Mouse (Mus musculus) liver, embryonic 13.5 days (tissue): ENCODE data around the gene S100a10. TPM values are rescaled to one million over a fixed set of nuclear protein-coding genes. Genes with fewer than 3 reads are reported as not detected.

Experiments used
- ATAC-seq: fragments of 200-750 bp; cut with Nextera tagmentation; 2 replicates; pipeline ENCODE4 v1.8.0; 2017; ENCODE audit warnings: low read depth, mild to moderate bottlenecking, moderate number of reproducible peaks, moderate library complexity
- DNase-seq: peaks from one replicate; pipeline ENCODE4 v3.0.0; 2022
- H3K27ac ChIP-seq: fragments of 300-500 bp; sonication (generic); 2 replicates; pipeline ENCODE4 v1.5.1; 2015; ENCODE audit warnings: moderate library complexity, mild to moderate bottlenecking, inconsistent platforms
- H3K27me3 ChIP-seq: fragments of 300-500 bp; sonication (generic); 2 replicates; pipeline ENCODE4 v1.6.1; 2015; ENCODE audit warnings: mild to moderate bottlenecking, inconsistent platforms
- H3K36me3 ChIP-seq: fragments of 300-500 bp; sonication (generic); 2 replicates; pipeline ENCODE4 v1.6.1; 2015; ENCODE audit warnings: mild to moderate bottlenecking, inconsistent platforms
- H3K4me1 ChIP-seq: fragments of 300-500 bp; sonication (generic); replicated peaks from 2 replicates; pipeline ENCODE4 v1.6.1; 2015; ENCODE audit warnings: inconsistent platforms
- H3K4me2 ChIP-seq: fragments of 300-500 bp; sonication (generic); 2 replicates; pipeline ENCODE4 v1.6.1; 2015; ENCODE audit warnings: inconsistent platforms, mild to moderate bottlenecking, moderate library complexity
- H3K4me3 ChIP-seq: fragments of 300-500 bp; sonication (generic); replicated peaks from 2 replicates; pipeline ENCODE4 v1.5.1; 2015; ENCODE audit warnings: mild to moderate bottlenecking, inconsistent platforms
- H3K9ac ChIP-seq: fragments of 300-500 bp; sonication (generic); 2 replicates; pipeline ENCODE4 v1.6.1; 2015; ENCODE audit warnings: mild to moderate bottlenecking, inconsistent platforms
- H3K9me3 ChIP-seq: fragments of 300-500 bp; sonication (generic); replicated peaks from 2 replicates; pipeline ENCODE4 v1.6.1; 2016; ENCODE audit warnings: inconsistent platforms
- WGBS: fragments of 180-500 bp; shearing (Covaris S2); methylation state at CpG from one replicate; pipeline ENCODE4 v1.1.7; 2015; ENCODE audit not compliant: insufficient replicate concordance; 5-methylcytosine and 5-hydroxymethylcytosine counted together
- polyA plus RNA-seq: library from polyadenylated mRNA; unstranded; fragments of >200 nt; fragmentation: Nextera tagmentation; extraction: Ambion mirVana; gene quantifications from 2 replicates; pipeline ENCODE4 v1.2.1, GENCODE M21; 2015

S100a10 gene
- polyA plus RNA-seq, 1 experiment from 2014 or later, result 69.5 TPM

DNA sequence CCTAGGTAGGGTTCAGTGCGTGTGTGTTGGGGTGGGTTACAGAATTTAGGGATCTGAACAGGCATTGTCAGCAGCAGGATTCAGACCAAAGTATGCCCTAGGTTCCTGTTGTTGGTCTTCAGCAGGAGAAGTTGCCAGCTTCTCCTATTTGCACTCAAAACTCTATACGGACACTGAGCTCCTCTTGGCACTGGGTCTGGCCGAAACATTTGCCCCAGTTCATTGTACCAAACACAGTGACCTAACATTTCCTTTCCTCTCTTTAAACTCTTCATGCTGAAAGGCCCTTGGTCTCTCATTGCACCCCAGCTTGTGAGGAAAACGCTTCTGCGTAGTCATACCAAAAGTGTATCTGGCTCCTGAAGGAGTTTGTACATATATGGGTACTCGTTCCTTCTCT, 5.1 kb downstream of the S100a10 start:
- Histone ChIP-seq H3K4me3 (no peak overlapping the region), H3K9ac (no peak overlapping the region), H3K36me3 (0 out of 2 replicates have a peak, but pooled peaks cover 3% of the 10 kb centered on the region), H3K4me1 (peaks cover 17% of the 10 kb centered on the region), H3K27ac (no peak overlapping the region), H3K27me3 (no peaks in the 10 kb centered on the region), H3K9me3 (no peaks in the 10 kb centered on the region), H3K4me2 (no peak overlapping the region)
- no peak for DNase-seq
- ATAC-seq, result no peak
- WGBS, result 71% methylated on average over 6 of the region's 6 CpGs

DNA sequence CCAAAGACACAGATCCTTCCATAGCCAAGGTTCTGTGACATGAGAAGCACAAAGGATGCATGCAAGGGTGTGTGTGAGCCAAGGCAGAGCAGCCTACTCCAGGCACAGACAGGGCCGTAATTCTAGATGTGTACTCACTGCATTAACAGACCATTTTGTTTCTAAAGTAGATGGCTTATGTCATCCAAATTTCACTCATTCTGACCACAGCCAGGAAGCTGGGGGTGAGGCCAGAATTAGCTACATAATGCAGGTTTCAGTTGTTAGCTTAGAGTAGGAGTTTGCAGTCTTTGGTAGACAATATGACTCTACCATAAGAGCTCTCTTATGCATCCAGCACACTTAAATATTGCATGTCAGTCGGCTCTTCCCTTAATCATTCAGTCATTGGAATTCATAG, 7.5 kb downstream of the S100a10 start:
- Histone ChIP-seq H3K27ac (no peak overlapping the region), H3K27me3 (no peaks in the 10 kb centered on the region), H3K9ac (no peak overlapping the region), H3K36me3 (0 out of 2 replicates have a peak, but pooled peaks cover 3% of the 10 kb centered on the region), H3K4me3 (no peak overlapping the region), H3K4me2 (no peak overlapping the region), H3K4me1 (no peaks in the 10 kb centered on the region), H3K9me3 (no peaks in the 10 kb centered on the region)
- ATAC-seq, result no peak
- DNase-seq, result no peak
- WGBS, result 67% methylated on average over 2 of the region's 2 CpGs

DNA sequence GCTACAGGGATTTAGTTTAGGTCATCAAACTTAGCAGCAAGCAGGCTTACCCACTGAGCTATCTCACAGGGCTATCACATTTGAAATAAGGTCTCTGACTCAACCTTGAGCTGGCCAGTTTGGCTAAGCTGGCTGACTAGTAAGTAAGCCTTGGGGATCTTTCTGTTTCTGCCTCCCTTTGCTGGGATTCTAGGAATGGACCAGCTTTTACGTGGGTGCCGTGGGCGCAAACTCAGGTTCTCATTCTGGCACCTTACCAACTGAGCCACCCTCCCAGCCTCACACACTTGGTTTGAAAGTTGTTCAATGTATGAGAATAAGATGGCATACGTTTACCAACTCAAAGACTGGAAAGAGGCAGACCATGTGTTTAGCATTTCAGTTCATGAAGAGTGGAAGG, 8.3 kb downstream of the S100a10 start:
- H3K27me3 ChIP-seq, result no peaks in the 10 kb centered on the region
- H3K4me2 ChIP-seq, result no peak overlapping the region
- WGBS, result 80% methylated on average over 4 of the region's 4 CpGs
- DNase-seq (no peak), ATAC-seq (no peak)
- H3K9ac ChIP-seq, result no peak overlapping the region
- no peaks in the 10 kb centered on the region for H3K4me1 ChIP-seq
- H3K4me3 ChIP-seq, result no peak overlapping the region
- 0 out of 2 replicates have a peak, but pooled peaks cover 3% of the 10 kb centered on the region for H3K36me3 ChIP-seq
- H3K9me3 ChIP-seq, result no peaks in the 10 kb centered on the region
- no peak overlapping the region for H3K27ac ChIP-seq

DNA sequence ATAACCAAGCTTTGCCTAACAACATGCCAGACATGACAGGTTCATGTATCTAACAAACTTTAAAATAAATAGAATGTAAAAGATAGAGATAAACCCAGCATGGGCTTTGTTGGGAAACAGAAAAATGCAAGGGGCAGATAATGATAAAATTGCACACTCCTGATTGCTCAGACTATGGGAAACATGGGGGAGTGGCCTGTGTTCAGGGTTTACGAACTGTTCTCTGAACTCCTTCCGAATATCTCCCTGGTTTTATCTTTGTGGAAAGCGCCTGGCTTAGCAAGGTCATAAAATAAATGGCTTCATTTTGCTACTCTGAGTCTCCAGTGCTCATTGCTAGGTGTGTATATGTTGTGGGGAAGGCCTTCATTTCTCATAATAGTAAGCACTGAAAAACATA, 12.0 kb downstream of the S100a10 start:
- Histone ChIP-seq H3K27ac (no peak overlapping the region), H3K36me3 (0 out of 2 replicates have a peak, but pooled peaks cover 3% of the 10 kb centered on the region), H3K4me1 (no peaks in the 10 kb centered on the region), H3K9ac (no peak overlapping the region), H3K9me3 (no peaks in the 10 kb centered on the region), H3K27me3 (no peaks in the 10 kb centered on the region), H3K4me2 (no peak overlapping the region), H3K4me3 (no peak overlapping the region)
- ATAC-seq, result no peak
- DNase-seq, result no peak
- WGBS, result 51% methylated on average over 3 of the region's 3 CpGs

DNA sequence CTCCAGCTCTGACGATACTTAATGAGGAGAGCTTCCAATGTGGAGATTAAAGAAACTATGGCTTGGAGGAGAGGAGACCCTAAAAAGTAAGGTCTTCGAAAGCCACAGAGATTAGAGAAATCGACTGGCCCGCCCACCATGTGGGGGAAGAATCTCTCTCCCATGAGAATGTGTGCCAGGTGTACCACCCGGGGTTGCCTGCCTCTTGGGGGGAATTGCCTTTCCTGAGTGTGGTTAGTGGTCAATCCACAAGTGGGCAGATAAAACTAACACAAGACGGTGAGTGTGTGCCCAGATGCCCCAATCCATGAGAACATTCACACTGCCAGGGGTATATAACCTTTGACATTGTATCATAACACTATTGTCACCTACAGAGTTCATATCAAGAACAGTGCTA, 12.8 kb downstream of the S100a10 start:
- ATAC-seq, result no peak
- 55% methylated on average over 6 of the region's 6 CpGs for WGBS
- H3K27ac ChIP-seq, result no peak overlapping the region
- H3K4me2 ChIP-seq, result no peak overlapping the region
- H3K36me3 ChIP-seq, result 0 out of 2 replicates have a peak, but pooled peaks cover 3% of the 10 kb centered on the region
- H3K4me3 ChIP-seq, result no peak overlapping the region
- no peak for DNase-seq
- H3K9ac ChIP-seq, result no peak overlapping the region
- no peaks in the 10 kb centered on the region for H3K4me1 ChIP-seq
- no peaks in the 10 kb centered on the region for H3K9me3 ChIP-seq
- no peaks in the 10 kb centered on the region for H3K27me3 ChIP-seq

DNA sequence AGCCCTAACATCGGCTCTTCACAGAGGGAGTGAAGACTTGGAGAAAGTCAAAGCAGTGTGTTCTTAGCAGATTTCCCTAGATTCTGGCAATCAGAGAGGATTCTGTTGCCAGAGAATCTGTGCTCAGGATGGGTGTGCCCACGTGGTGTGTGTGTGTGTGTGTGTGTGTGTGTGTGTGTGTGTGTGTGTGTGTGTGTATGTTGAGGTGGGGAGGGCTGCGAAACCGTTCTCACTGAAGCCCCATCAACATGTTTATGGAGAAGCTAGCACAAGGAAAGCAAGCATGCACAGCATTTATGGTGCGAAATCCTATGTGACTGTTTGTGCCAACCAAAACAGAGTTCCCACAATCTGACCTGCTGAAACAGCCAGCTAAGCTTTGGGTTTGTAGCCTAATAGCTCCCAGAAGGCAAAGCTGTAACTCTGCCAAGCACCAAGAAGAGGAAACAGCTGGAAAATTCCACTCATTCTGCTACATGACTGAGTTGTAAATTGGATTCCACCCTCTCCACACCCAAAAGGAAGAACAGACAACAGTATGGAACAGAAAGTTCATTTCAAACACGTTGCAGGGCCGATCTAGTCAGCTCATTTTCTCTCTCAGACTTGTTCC, 13.7 kb downstream of the S100a10 start:
- no peak for ATAC-seq
- Histone ChIP-seq H3K36me3 (0 out of 2 replicates have a peak, but pooled peaks cover 3% of the 10 kb centered on the region), H3K27ac (no peak overlapping the region), H3K27me3 (no peaks in the 10 kb centered on the region), H3K4me1 (no peaks in the 10 kb centered on the region), H3K9ac (no peak overlapping the region), H3K4me3 (no peak overlapping the region), H3K4me2 (no peak overlapping the region), H3K9me3 (no peaks in the 10 kb centered on the region)
- DNase-seq, result no peak
- WGBS, result 51% methylated on average over 5 of the region's 7 CpGs

DNA sequence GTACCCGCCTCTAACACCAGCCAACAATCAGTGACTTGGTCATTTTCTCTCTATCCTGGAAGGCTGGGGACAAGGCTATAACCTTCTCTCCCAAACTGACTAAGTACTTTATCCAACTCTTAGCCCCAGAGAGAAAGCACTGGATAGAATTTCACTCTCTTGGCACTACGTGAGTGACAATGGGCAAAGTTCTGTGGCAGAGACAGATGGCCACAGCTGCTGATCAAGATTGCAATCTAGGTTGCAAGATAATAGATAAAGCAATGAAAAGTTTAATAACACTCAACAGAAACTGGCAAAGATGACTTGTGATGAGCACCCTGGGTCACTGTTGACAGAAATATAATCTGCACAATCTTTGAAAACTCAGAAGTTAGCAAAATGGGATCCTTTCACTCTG, 14.2 kb downstream of the S100a10 start:
- no peak for DNase-seq
- H3K4me2 ChIP-seq, result no peak overlapping the region
- 0 out of 2 replicates have a peak, but pooled peaks cover 3% of the 10 kb centered on the region for H3K36me3 ChIP-seq
- H3K27ac ChIP-seq, result no peak overlapping the region
- no peaks in the 10 kb centered on the region for H3K27me3 ChIP-seq
- H3K4me1 ChIP-seq, result no peaks in the 10 kb centered on the region
- no peak overlapping the region for H3K4me3 ChIP-seq
- no peak overlapping the region for H3K9ac ChIP-seq
- ATAC-seq, result no peak
- WGBS, result 54% methylated on average over 2 of the region's 2 CpGs
- no peaks in the 10 kb centered on the region for H3K9me3 ChIP-seq

DNA sequence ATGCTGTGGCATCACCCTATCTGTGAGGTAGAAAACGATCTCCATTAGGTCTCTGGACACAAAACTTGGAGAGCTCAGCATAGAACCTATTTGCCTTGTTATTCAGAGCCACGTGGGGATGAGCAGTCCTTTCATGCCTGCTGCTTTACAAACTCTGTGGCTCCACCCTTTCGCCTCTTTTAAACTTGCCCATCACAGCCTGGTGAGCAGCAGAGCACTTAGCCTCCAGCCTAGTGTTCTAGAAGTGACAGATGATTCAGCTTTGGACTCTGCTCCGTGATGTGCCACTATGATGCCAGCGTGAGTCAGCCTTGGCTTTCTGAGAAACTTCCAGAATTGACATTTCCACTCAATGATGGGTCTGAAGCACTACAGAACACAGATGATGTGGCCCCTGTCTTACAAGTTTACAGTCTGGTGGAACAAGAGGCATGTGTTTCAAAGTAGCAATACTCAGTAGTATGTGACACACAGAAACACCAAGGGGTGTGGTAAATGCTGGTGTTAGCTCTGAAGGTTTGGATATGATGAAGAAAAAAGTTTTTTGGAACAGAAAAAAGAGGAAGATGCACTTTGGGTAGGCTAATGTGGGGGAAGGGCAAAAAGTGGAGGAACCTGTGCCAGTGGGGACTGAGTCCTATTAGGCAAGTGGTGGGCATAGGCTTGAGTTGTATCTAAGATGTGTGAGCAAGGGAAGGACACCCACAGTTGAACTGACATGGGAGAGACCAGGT, 17.3 kb downstream of the S100a10 start:
- H3K4me2 ChIP-seq, result no peak overlapping the region
- no peaks in the 10 kb centered on the region for H3K4me1 ChIP-seq
- H3K9me3 ChIP-seq, result no peaks in the 10 kb centered on the region
- no peak for ATAC-seq
- no peak overlapping the region for H3K27ac ChIP-seq
- no peak overlapping the region for H3K4me3 ChIP-seq
- H3K27me3 ChIP-seq, result no peaks in the 10 kb centered on the region
- no peak for DNase-seq
- 40% methylated on average over 5 of the region's 5 CpGs for WGBS
- no peak overlapping the region for H3K9ac ChIP-seq
- no peaks in the 10 kb centered on the region for H3K36me3 ChIP-seq

DNA sequence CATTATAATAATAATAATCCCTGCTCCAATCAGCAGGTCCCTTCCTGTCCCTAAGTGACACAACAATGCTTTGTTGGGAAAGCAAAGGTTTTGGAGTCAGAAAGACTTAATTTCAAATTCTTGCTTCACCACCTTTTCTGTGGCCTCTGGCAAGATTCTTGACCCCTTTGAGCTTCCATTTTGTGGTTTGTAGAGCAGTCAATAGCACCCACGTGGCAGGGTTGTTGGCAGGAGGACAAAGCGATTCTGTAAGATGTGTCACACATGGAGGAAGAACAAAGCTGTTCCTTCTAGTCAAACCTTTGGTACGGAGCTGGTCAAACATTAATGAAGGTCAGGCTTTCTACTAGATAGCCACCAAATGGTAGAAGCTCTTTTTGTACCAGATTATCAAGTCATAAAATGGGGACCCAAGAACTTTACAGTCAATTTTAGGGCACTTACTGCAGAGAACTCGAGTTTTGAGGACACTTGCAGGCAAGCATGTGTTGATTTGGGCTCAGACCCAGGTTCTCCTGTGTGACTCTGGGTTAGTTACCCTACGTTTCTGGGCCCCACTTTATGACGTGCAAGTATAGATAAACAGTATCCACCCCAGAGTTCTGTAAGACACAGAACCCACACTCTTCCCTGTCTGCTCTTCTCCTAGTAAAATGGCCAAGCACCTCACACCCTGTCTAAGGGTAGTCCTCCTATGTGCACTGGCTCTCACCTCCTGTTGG, 24.6 kb downstream of the S100a10 start:
- Histone ChIP-seq H3K9me3 (no peaks in the 10 kb centered on the region), H3K4me1 (no peaks in the 10 kb centered on the region), H3K27ac (no peak overlapping the region), H3K4me2 (no peak overlapping the region), H3K9ac (no peak overlapping the region), H3K4me3 (no peak overlapping the region), H3K27me3 (no peaks in the 10 kb centered on the region), H3K36me3 (no peaks in the 10 kb centered on the region)
- ATAC-seq, result no peak
- DNase-seq, result no peak
- WGBS, result 47% methylated on average over 6 of the region's 6 CpGs

DNA sequence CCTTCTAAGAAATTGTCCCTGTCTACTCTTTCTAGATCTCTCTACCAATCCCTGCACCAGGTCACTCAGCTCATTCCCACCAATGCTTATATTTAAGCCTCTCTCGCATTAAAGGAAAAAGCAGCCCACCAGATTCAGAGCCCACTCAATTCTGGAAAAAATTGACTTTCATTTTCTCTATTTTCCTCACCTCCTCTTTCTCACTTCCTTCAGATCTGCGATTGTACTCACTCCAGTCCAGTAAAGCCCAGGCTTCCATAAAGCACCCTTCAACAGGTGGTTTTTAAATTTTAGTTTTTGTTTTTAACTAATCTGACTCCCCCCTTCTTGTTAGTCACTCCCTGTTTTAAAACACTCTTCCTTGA, 25.1 kb downstream of the S100a10 start:
- H3K27me3 ChIP-seq, result no peaks in the 10 kb centered on the region
- 78% methylated on average over 2 of the region's 2 CpGs for WGBS
- ATAC-seq, result no peak
- H3K27ac ChIP-seq, result no peak overlapping the region
- no peak overlapping the region for H3K4me2 ChIP-seq
- H3K4me3 ChIP-seq, result no peak overlapping the region
- no peaks in the 10 kb centered on the region for H3K36me3 ChIP-seq
- no peaks in the 10 kb centered on the region for H3K4me1 ChIP-seq
- no peaks in the 10 kb centered on the region for H3K9me3 ChIP-seq
- DNase-seq, result no peak
- H3K9ac ChIP-seq, result no peak overlapping the region

DNA sequence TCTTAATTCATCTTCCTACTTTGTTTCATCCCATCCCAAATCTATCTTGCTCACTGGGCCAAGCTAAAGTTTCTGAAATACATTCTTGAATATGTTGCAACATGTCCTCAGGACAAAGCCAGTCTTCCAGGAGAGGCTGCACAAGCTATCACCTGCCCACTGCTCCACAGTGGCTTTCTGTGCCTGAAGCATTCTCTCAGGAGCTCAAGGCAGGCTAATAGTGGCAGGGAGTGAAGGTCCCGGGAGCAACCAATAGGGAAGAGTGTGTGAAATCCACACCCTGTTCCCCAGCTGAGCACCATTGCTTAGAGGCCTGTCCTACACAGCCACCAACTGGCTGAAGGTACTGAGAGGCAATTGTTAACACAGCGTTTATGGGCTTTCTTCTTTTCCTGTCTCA, 26.1 kb downstream of the S100a10 start:
- no peak overlapping the region for H3K27ac ChIP-seq
- no peak overlapping the region for H3K4me3 ChIP-seq
- H3K36me3 ChIP-seq, result no peaks in the 10 kb centered on the region
- no peak overlapping the region for H3K4me2 ChIP-seq
- H3K27me3 ChIP-seq, result no peaks in the 10 kb centered on the region
- H3K9ac ChIP-seq, result no peak overlapping the region
- WGBS, result 51% methylated on average over 2 of the region's 2 CpGs
- no peaks in the 10 kb centered on the region for H3K9me3 ChIP-seq
- H3K4me1 ChIP-seq, result no peaks in the 10 kb centered on the region
- no peak for ATAC-seq
- DNase-seq, result no peak
